Mouse (Mus musculus) stomach, embryonic 16.5 days (tissue): ENCODE results near the gene Arid5b. TPM values are rescaled to one million over a fixed set of nuclear protein-coding genes. Genes with fewer than 3 reads are reported as not detected.

ENCODE experiments used
- ATAC-seq: fragments of 200-750 bp; cut with Nextera tagmentation; 2 replicates; pipeline ENCODE4 v1.8.0; 2017; ENCODE audit warnings: moderate number of reproducible peaks, moderate TSS enrichment; ENCODE audit not compliant: insufficient read depth, low FRiP score
- H3K27ac ChIP-seq: fragments of 300-500 bp; sonication (generic); 2 replicates; pipeline ENCODE4 v1.5.1; 2014; ENCODE audit warnings: low read length
- H3K27me3 ChIP-seq: fragments of 300-500 bp; sonication (generic); 2 replicates; pipeline ENCODE4 v1.6.1; 2014; ENCODE audit warnings: low read length, control low read depth, mixed read lengths; ENCODE audit not compliant: control insufficient read depth, insufficient read depth
- H3K36me3 ChIP-seq: fragments of 300-500 bp; sonication (generic); 2 replicates; pipeline ENCODE4 v1.6.1; 2014; ENCODE audit warnings: low read length; ENCODE audit not compliant: control insufficient read depth, insufficient read depth
- H3K4me1 ChIP-seq: fragments of 300-500 bp; sonication (generic); 2 replicates; pipeline ENCODE4 v1.6.1; 2014; ENCODE audit warnings: low read length, control low read depth, mixed read lengths; ENCODE audit not compliant: control insufficient read depth, insufficient read depth
- H3K4me2 ChIP-seq: fragments of 300-500 bp; sonication (generic); 2 replicates; pipeline ENCODE4 v1.6.1; 2014; ENCODE audit warnings: low read depth, low read length, mixed read lengths
- H3K4me3 ChIP-seq: fragments of 300-500 bp; sonication (generic); replicated peaks from 2 replicates; pipeline ENCODE4 v1.5.1; 2014; ENCODE audit warnings: mild to moderate bottlenecking, low read length
- H3K9ac ChIP-seq: fragments of 300-500 bp; sonication (generic); 2 replicates; pipeline ENCODE4 v1.6.1; 2014; ENCODE audit warnings: low read length
- H3K9me3 ChIP-seq: fragments of 300-500 bp; sonication (generic); replicated peaks from 2 replicates; pipeline ENCODE4 v1.6.1; 2016; ENCODE audit warnings: low read length, control low read depth; ENCODE audit not compliant: control insufficient read depth
- WGBS: fragments of 180-500 bp; shearing (Covaris S2); extraction: QIAGEN DNeasy Blood & Tissue Kit; methylation state at CpG from one replicate; pipeline ENCODE4 v1.1.7; 2014; 5-methylcytosine and 5-hydroxymethylcytosine counted together
- polyA plus RNA-seq: library from polyadenylated mRNA; unstranded; fragments of >200 nt; fragmentation: Nextera tagmentation; extraction: Ambion mirVana; gene quantifications from 2 replicates; pipeline ENCODE4 v1.2.1, GENCODE M21; 2015

Gene Arid5b
- 30.3 and 33.6 TPM in 2 replicates for polyA plus RNA-seq

DNA sequence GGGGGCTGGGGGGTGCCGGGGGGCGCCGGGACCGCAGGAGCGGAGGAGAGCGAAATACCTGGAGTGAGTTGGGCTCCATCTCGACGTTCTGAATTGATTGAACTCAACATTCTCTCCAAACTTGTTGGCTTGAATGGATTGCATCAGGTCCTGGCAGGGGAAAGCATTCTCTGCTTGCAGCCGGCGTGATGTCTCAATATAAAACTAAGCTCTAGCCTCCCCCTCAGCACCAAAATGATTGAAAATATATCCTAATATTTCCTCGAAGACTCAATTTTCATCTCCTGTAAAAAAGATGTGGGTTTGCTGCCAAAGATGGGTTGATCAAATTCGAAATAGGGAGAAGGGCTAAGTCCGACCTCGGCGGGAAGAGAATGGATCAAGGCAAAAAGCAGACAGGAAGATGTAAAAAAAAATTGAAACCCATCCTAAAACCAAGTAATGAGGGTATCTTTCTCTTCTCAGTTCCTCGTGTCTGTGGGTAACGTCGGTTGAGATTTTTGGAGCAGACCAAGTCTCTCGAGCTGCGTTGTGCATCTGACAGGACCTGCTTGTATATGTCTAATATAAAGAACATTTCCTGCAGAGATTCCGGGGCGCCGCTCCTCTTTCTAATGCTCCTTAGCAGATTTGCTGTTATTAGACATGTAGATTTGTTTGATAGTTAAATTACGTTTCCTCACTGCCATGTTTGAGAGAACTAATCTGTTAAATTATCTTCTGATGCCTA lies at the start of gene Arid5b:
TSS of gene Arid5b (minus strand) at position 109 of the 730 bp plus-strand sequence.
- ATAC-seq: no peak
- Histone ChIP-seq H3K9me3 (no peaks in the 10 kb centered on the region), H3K36me3 (no peaks in the 10 kb centered on the region), H3K27me3 (no peaks in the 10 kb centered on the region), H3K4me3 (peak within 1 kb of the TSS; percentile 76), H3K27ac (peak within 1 kb of the TSS; percentile 95), H3K9ac (peak within 1 kb of the TSS; percentile 80), H3K4me2 (peak within 1 kb of the TSS; percentile 75), H3K4me1 (peaks cover 8% of the 10 kb centered on the region; the same call in 1 of the 2 replicates)
- under 1% methylated on average over 24 of the region's 24 CpGs for WGBS

GRCm38 (mm10) chr10:68325378-68325777 lies 46.8 kb upstream of the Arid5b start:
- no peaks in the 10 kb centered on the region for H3K9me3 ChIP-seq
- no peak overlapping the region for H3K4me2 ChIP-seq
- no peaks in the 10 kb centered on the region for H3K27me3 ChIP-seq
- no peak overlapping the region for H3K4me3 ChIP-seq
- no peak for ATAC-seq
- no peaks in the 10 kb centered on the region for H3K36me3 ChIP-seq
- H3K27ac ChIP-seq: no peak overlapping the region
- no peaks in the 10 kb centered on the region for H3K4me1 ChIP-seq
- no peak overlapping the region for H3K9ac ChIP-seq
- 82% methylated on average over 6 of the region's 6 CpGs for WGBS

DNA sequence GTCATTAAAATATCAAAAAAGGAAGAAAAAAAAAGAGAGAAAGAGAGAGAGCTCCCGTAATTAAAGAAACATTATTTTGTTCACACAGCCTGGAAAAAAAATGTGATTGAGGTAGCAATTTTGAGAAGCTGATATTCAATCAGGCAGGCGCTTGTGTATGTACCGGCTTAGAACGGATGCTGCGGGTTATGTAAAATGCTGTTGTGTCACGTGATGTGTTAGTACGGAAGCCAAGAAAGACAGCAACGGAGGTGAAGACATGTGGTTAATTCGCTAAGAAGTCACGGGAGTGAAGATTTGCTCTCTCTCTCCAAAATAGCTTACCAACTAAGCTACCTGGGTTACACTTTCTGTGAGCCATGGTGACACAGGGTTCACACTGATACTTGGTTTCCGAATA lies 45.5 kb upstream of the Arid5b start:
- H3K27ac ChIP-seq: no peak overlapping the region
- no peak for ATAC-seq
- no peaks in the 10 kb centered on the region for H3K27me3 ChIP-seq
- WGBS: 88% methylated on average over 11 of the region's 11 CpGs
- H3K4me2 ChIP-seq: no peak overlapping the region
- H3K36me3 ChIP-seq: no peaks in the 10 kb centered on the region
- H3K4me1 ChIP-seq: peaks cover 9% of the 10 kb centered on the region; the same call in 1 of the 2 replicates
- no peak overlapping the region for H3K4me3 ChIP-seq
- no peaks in the 10 kb centered on the region for H3K9me3 ChIP-seq
- no peak overlapping the region for H3K9ac ChIP-seq

GRCm38 (mm10) chr10:68323167-68323566 lies 44.6 kb upstream of the Arid5b start:
- no peaks in the 10 kb centered on the region for H3K27me3 ChIP-seq

GRCm38 (mm10) chr10:68320986-68321385 lies 42.4 kb upstream of the Arid5b start:
- Histone ChIP-seq H3K4me3 (no peak overlapping the region), H3K9me3 (no peaks in the 10 kb centered on the region), H3K27ac (no peak overlapping the region), H3K9ac (no peak overlapping the region), H3K4me1 (peaks cover 18% of the 10 kb centered on the region), H3K4me2 (no peak overlapping the region), H3K36me3 (no peaks in the 10 kb centered on the region), H3K27me3 (no peaks in the 10 kb centered on the region)
- ATAC-seq: no peak
- 87% methylated on average over 4 of the region's 4 CpGs for WGBS

More at GRCm38 (mm10) chr10:68323167-68323566, 44.6 kb upstream of the Arid5b start:
- Histone ChIP-seq H3K4me1 (peaks cover 12% of the 10 kb centered on the region), H3K4me3 (no peak overlapping the region), H3K36me3 (no peaks in the 10 kb centered on the region), H3K4me2 (no peak overlapping the region), H3K9me3 (no peaks in the 10 kb centered on the region), H3K27ac (no peak overlapping the region), H3K9ac (no peak overlapping the region)
- 70% methylated on average over 3 of the region's 3 CpGs for WGBS
- ATAC-seq: no peak

- 90% methylated on average over 5 of the region's 5 CpGs for WGBS
- Histone ChIP-seq H3K9me3 (no peaks in the 10 kb centered on the region), H3K27ac (no peak overlapping the region), H3K4me2 (no peak overlapping the region), H3K4me1 (peaks cover 18% of the 10 kb centered on the region), H3K36me3 (no peaks in the 10 kb centered on the region), H3K9ac (no peak overlapping the region), H3K4me3 (no peak overlapping the region), H3K27me3 (no peaks in the 10 kb centered on the region)
- no peak for ATAC-seq
Measured at GRCm38 (mm10) chr10:68320496-68320895, 42.0 kb upstream of the Arid5b start.

- Histone ChIP-seq H3K9me3 (no peaks in the 10 kb centered on the region), H3K36me3 (no peaks in the 10 kb centered on the region), H3K4me1 (peaks cover 18% of the 10 kb centered on the region), H3K9ac (0 out of 2 replicates have a peak overlapping the region, but pooled peaks have one; percentile 5), H3K27me3 (no peaks in the 10 kb centered on the region), H3K4me2 (no peak overlapping the region), H3K4me3 (no peak overlapping the region), H3K27ac (peak overlapping the region; percentile 76)
- no peak for ATAC-seq
- WGBS: 33% methylated on average over 6 of the region's 6 CpGs
Measured at GRCm38 (mm10) chr10:68319438-68319837, 40.9 kb upstream of the Arid5b start.

DNA sequence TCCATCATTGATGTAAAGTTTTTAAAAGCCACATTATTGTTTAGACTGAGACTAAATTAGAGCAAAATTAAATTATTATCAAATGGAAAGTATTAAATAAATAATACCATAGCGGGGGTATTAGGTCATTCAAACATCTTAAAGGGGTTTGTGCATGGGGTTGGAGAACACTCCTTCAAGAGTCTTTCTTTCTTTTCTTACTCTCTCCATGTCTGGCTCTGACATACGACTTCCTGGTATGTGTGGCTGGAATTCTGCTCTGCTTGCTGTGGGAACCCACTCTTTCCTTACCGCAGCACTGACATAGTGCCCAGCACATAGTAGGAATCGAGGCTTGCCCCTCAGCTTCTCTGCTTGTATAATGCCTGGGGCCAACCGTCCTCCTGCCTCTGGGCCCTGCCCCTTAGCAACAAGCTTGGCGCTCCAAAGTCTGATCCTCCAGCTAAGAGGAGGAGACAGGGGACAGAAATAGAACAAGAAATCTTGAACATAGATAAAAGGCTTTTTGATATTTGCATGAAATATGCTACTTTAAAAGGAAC lies 40.0 kb upstream of the Arid5b start:
- no peak overlapping the region for H3K4me2 ChIP-seq
- no peaks in the 10 kb centered on the region for H3K9me3 ChIP-seq
- no peaks in the 10 kb centered on the region for H3K27me3 ChIP-seq
- WGBS: 29% methylated on average over 6 of the region's 6 CpGs
- H3K9ac ChIP-seq: 0 out of 2 replicates have a peak overlapping the region, but pooled peaks have one; percentile 33
- peaks cover 18% of the 10 kb centered on the region for H3K4me1 ChIP-seq
- H3K36me3 ChIP-seq: no peaks in the 10 kb centered on the region
- H3K4me3 ChIP-seq: no peak overlapping the region
- peak overlapping the region; percentile 60 for H3K27ac ChIP-seq
- no peak; the same call in 1 of the 2 replicates for ATAC-seq

DNA sequence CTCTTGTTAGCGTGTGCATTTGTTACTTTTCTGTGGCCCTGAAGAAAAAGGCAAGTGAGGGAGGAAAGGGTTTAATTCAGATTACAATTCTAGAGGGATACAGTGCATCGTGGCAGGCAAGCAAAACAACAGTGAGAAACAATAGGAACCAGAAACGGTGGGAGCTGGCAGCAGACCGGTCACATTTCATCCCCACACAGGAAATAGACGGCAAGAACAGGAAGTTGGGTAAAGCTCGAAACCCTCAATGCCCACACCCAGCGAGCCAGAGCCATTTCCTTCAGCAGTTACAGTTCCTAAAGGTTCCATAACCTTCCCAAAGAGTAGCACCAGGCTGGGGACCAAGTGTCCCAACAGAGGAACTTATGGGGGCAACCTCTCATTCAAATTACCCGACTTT lies 34.2 kb upstream of the Arid5b start:
- Histone ChIP-seq H3K4me2 (no peak overlapping the region), H3K36me3 (no peaks in the 10 kb centered on the region), H3K9me3 (no peaks in the 10 kb centered on the region), H3K4me3 (no peak overlapping the region), H3K9ac (no peak overlapping the region), H3K4me1 (peaks cover 5% of the 10 kb centered on the region), H3K27ac (no peak overlapping the region), H3K27me3 (no peaks in the 10 kb centered on the region)
- ATAC-seq: no peak
- 65% methylated on average over 8 of the region's 8 CpGs for WGBS
